Mouse (Mus musculus) spleen, adult 12 weeks (tissue): Measurements from ENCODE around the gene Tmem26.

Experiments
- DNase-seq: peaks from one replicate; pipeline ENCODE4 v3.0.0; 2022; ENCODE audit warnings: low spot score

Gene Tmem26

DNA sequence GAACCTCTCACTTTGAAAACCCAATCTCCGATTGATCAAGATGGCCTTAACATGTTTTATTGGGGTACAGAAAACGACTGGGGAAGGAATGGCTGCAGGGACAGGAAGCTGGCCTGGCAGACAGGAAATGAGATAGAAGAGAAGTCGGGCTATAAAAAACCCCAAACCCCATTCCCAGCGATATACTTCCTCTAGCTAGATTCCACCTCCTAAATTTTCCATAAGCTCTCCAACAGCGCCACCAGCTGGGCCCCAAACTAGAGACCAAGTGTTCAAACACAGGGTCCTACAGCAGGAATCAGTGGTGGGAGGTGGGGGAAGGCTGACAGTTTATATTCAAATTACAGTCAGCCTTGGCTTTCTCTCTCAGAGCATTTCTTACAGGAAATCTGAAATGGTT is 35.8 kb downstream of the Tmem26 start:
- no peak for DNase-seq

- no peak for DNase-seq
These were observed 36.3 kb downstream of the Tmem26 start for GRCm38 (mm10) chr10:68759789-68760188.

GRCm38 (mm10) chr10:68781067-68781868 is 57.8 kb downstream of the Tmem26 start:
- DNase-seq, result no peak

GRCm38 (mm10) chr10:68782724-68783123 is 59.3 kb downstream of the Tmem26 start:
- no peak for DNase-seq

GRCm38 (mm10) chr10:68783856-68784255 is 60.4 kb downstream of the Tmem26 start:
- no peak for DNase-seq

DNA sequence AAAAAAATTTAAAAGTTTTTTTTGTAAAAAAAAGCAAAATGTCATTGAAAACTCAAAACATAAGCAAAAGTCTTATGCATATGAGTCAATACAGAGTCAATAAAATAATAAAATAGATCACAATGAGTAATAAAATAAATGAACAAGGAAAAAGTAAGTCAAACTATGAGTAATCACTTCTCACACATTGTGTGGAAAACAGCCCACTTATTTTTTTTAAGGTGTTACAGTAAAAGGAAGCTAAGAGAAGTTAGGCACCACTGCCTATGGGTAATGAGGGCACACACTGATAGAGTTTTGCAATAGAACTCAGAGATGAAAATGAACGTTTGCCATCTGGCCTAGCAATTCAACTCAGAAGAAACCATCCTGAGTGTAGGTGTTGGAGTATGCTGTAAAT is 61.0 kb downstream of the Tmem26 start:
- DNase-seq, result no peak

GRCm38 (mm10) chr10:68795466-68795865 is 72.0 kb downstream of the Tmem26 start:
- DNase-seq, result peak; percentile 26

DNA sequence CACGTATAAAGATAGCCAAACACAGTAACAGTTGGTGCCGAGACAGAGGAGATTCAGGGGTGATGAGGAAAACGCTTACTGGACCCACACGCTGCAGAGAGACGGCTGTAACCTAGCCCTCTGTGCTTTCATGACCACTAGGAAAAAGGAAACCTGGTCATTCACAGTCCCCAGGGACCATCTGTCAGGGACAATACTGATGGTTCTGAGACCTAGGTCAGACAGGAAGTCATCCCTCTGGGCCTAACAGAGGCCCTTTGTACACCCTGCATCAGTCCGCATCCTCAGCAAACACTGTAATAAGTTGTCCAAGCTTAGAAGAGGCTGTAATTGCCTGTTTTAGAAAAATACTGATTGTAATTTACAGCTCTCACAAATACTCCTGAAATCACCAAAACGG is 76.4 kb downstream of the Tmem26 start:
- DNase-seq, result no peak

DNA sequence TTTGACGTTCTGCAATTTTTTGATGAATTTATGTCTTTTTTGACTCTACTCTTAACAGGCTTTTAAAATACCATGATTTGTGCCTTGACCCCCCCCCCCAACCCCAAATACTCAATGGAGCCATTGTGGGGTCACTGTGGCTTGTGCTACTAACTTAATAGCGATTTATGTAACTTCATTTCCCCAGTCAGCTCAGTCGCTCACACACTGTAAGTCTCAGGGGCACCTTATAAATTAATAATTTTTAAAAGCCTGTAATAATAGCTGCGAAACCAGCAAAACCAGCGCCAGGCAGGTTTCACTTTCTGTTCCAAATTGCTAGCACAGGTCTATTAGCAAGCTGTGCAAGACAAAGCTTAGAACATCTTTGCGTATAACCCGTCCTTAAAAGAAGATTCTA is 76.9 kb downstream of the Tmem26 start:
- no peak for DNase-seq

GRCm38 (mm10) chr10:68806328-68806727 is 82.9 kb downstream of the Tmem26 start:
- no peak for DNase-seq

DNA sequence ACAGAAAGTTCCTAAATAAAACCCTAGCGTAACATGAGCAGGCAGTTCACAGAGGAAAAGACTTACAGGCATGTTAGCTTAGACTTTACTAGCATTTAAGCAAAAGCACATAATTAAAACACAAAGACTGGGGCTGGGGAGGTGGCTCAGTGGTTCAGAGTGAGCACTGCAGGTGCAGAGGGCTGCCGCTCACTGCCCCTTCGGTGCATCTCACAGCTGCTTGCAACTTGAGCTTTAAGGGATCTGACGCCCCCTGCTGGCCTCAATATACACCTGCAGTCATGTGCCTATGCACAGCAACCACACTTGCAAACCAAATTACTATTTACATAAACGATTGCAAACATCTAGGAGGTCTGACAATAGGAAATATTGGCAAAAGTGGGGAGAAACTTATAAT is 87.5 kb downstream of the Tmem26 start:
- no peak for DNase-seq

DNA sequence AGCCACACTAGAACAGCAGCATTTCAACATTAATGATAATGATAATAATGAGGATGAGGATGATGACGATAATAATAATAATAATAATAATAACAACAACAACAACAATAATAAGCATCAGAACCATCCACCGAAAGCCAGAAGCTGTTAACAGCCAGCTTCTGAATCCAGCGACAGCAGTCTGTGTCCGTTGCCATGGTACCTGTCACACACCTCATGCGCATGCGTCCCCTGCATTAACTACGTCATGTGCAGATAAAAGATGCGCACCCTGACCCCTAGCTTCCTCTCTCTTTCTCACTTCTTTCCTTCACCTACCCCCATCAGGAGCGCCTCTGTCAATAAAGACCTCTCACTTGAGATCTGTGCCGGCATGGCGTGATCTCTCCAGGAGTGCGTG is 89.3 kb downstream of the Tmem26 start:
- no peak for DNase-seq

GRCm38 (mm10) chr10:68817281-68817680 is 93.8 kb downstream of the Tmem26 start:
- DNase-seq, result no peak

DNA sequence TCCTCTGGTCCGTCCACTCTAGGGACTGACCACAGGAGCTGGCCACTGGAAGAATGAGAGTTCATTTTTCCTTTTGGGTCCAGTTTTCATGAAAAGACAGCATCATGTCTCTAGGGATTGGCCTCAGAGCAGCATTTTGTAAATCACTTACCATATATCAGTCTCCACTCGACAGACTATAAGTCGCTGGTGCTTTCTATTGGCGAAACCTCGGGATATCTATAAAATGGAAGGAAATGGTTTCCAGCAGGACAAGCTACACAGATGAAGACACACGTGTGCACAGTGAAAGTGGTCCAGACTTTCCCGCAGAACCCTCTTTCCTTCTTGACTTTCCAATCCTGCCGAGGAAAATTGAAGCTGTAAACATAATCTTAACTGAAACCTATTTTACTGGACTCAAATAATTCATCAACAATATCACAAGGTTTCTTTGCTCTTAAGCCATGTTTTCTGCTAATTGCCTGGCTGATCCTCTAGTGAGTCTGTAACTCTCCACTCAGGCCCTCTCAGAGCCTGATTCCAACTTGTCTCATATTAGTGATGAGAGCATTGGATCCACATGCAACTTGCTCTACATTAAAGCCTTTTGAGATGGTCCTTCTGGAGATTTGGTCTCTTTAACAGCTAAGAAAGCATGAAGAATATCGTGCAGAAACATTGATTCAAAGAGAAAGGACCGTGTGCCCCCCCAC is 94.8 kb downstream of the Tmem26 start:
- no peak for DNase-seq

DNA sequence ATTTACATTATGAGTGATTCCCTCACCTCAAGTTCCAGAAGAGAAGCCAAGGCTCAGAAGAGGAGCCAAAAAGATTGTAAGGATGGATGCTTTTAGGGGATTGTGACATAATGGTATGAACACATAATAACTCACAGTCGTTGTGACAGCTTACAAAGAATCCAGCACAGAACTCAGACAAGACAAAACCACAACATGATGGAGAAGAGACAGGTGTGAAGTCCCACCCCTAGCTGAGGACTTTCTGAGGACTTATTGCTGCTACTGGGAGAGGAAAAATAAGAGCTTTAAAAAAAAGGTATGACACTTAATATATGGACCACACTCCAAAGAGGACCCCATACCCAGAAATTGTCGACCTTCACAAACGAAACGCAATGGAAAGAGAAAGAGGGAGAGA is 101.1 kb downstream of the Tmem26 start:
- DNase-seq, result no peak
